Mouse (Mus musculus) stomach, embryonic 16.5 days (tissue): ENCODE data around the gene Tox4. TPM values are rescaled to one million over a fixed set of nuclear protein-coding genes. Genes with fewer than 3 reads are reported as not detected.
"Not testable (repeated sequence)": the region's sequence is repeated elsewhere in the genome, so short reads cannot be mapped to it uniquely, and the experiment has no call there.

Experiments used
- ATAC-seq: fragments of 200-750 bp; cut with Nextera tagmentation; 2 replicates; pipeline ENCODE4 v1.8.0; 2017; ENCODE audit warnings: moderate number of reproducible peaks, moderate TSS enrichment; ENCODE audit not compliant: insufficient read depth, low FRiP score
- H3K27ac ChIP-seq: fragments of 300-500 bp; sonication (generic); 2 replicates; pipeline ENCODE4 v1.5.1; 2014; ENCODE audit warnings: low read length
- H3K27me3 ChIP-seq: fragments of 300-500 bp; sonication (generic); 2 replicates; pipeline ENCODE4 v1.6.1; 2014; ENCODE audit warnings: low read length, control low read depth, mixed read lengths; ENCODE audit not compliant: control insufficient read depth, insufficient read depth
- H3K36me3 ChIP-seq: fragments of 300-500 bp; sonication (generic); 2 replicates; pipeline ENCODE4 v1.6.1; 2014; ENCODE audit warnings: low read length; ENCODE audit not compliant: control insufficient read depth, insufficient read depth
- H3K4me1 ChIP-seq: fragments of 300-500 bp; sonication (generic); 2 replicates; pipeline ENCODE4 v1.6.1; 2014; ENCODE audit warnings: low read length, control low read depth, mixed read lengths; ENCODE audit not compliant: control insufficient read depth, insufficient read depth
- H3K4me2 ChIP-seq: fragments of 300-500 bp; sonication (generic); 2 replicates; pipeline ENCODE4 v1.6.1; 2014; ENCODE audit warnings: low read depth, low read length, mixed read lengths
- H3K4me3 ChIP-seq: fragments of 300-500 bp; sonication (generic); replicated peaks from 2 replicates; pipeline ENCODE4 v1.5.1; 2014; ENCODE audit warnings: mild to moderate bottlenecking, low read length
- H3K9ac ChIP-seq: fragments of 300-500 bp; sonication (generic); 2 replicates; pipeline ENCODE4 v1.6.1; 2014; ENCODE audit warnings: low read length
- H3K9me3 ChIP-seq: fragments of 300-500 bp; sonication (generic); replicated peaks from 2 replicates; pipeline ENCODE4 v1.6.1; 2016; ENCODE audit warnings: low read length, control low read depth; ENCODE audit not compliant: control insufficient read depth
- WGBS: fragments of 180-500 bp; shearing (Covaris S2); extraction: QIAGEN DNeasy Blood & Tissue Kit; methylation state at CpG from one replicate; pipeline ENCODE4 v1.1.7; 2014; 5-methylcytosine and 5-hydroxymethylcytosine counted together
- polyA plus RNA-seq: library from polyadenylated mRNA; unstranded; fragments of >200 nt; fragmentation: Nextera tagmentation; extraction: Ambion mirVana; gene quantifications from 2 replicates; pipeline ENCODE4 v1.2.1, GENCODE M21; 2015

Tox4 gene
- polyA plus RNA-seq, 1 experiment from 2014 or later, result 36.2 TPM

DNA sequence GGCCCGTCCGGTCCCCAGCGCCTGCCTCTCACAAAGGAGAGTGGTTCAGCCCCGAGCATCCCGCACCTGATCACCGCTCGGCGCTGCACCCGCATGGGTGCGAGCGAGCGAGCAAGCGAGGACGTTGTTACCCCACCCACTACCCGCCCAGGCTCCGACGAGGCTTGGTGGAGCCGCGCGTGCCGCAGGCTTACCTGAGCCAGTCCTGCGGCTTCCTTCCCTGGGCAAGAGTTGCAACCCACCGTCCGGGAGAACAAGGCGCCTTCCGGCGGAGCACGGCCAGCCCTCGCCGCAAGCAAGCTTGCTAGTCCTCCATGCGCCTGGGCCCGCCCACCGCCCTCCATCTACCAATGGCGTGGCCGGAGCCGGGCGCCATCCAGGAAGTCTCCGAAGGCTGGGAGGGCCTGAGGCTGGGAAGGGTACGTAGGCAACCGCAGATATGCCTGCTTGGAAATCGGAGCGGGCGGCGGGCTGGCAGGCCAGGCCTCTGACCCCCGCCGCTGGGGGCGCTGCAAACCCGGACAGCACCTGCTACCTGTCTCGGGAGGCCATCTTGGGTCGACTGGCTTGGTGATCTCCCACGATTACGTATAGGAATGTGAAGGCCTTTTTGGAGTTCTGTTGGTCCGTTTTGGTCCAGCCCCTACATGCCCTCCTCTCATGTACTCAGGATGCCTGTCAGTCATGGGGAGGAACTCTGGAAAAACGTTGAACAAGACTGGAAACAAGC, 21.3 kb upstream of the Tox4 start, which contains the start of gene Chd8:
Gene Chd8, minus strand, starts transcription at position 297 of the 730 bp plus-strand sequence.
- H3K36me3 ChIP-seq, result no peaks in the 10 kb centered on the region
- H3K27ac ChIP-seq, result peak within 1 kb of the TSS; percentile 96
- no peaks in the 10 kb centered on the region for H3K9me3 ChIP-seq
- ATAC-seq, result peak; percentile 100
- H3K27me3 ChIP-seq, result no peaks in the 10 kb centered on the region
- peaks cover 6% of the 10 kb centered on the region for H3K4me1 ChIP-seq
- peak within 1 kb of the TSS; percentile 94 for H3K9ac ChIP-seq
- WGBS, result under 1% methylated on average over 54 of the region's 54 CpGs
- peak within 1 kb of the TSS; percentile 85 for H3K4me2 ChIP-seq
- H3K4me3 ChIP-seq, result peak within 1 kb of the TSS; percentile 98

- Histone ChIP-seq H3K27ac (no peak overlapping the region), H3K4me3 (no peak overlapping the region), H3K27me3 (no peaks in the 10 kb centered on the region), H3K9ac (no peak overlapping the region), H3K36me3 (peaks cover 6% of the 10 kb centered on the region; the same call in 1 of the 2 replicates), H3K4me1 (no peaks in the 10 kb centered on the region), H3K4me2 (no peak overlapping the region), H3K9me3 (no peaks in the 10 kb centered on the region)
- 68% methylated on average over 3 of the region's 3 CpGs for WGBS
- ATAC-seq, result no peak
Measured at GRCm38 (mm10) chr14:52272781-52273180, 6.2 kb upstream of the Tox4 start.

- Histone ChIP-seq H3K36me3 (no peaks in the 10 kb centered on the region), H3K4me2 (no peak overlapping the region), H3K9me3 (no peaks in the 10 kb centered on the region), H3K4me3 (no peak overlapping the region), H3K9ac (no peak overlapping the region), H3K27me3 (no peaks in the 10 kb centered on the region), H3K27ac (no peak overlapping the region), H3K4me1 (peaks cover 8% of the 10 kb centered on the region)
- WGBS, result 95% methylated on average over 4 of the region's 4 CpGs
- no peak for ATAC-seq
Measured at GRCm38 (mm10) chr14:52277210-52277609, 1.7 kb upstream of the Tox4 start.

DNA sequence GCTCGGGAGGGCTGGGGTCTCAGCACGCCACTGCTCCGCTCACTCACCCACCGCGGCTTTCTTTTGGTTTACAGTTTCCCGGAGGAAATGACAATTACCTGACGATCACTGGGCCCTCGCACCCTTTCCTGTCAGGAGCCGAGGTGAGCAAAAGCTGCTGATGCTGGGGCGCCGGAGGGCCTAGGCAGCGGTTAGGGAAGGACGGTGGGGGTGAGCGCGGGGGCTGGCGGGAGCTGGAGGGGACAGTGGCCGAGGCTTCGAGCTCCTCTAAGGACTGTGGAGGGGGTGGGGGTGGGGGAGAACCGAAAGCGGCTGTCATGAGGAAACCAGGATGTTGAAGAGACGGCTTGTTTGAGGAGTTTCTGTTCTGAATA, 788 bp downstream of the Tox4 start:
- WGBS, result under 1% methylated on average over 21 of the region's 21 CpGs
- no peaks in the 10 kb centered on the region for H3K9me3 ChIP-seq
- ATAC-seq, result peak; percentile 6; the same call in 1 of the 2 replicates
- peak overlapping the region; percentile 81 for H3K4me3 ChIP-seq
- peak overlapping the region; percentile 65 for H3K4me2 ChIP-seq
- H3K4me1 ChIP-seq, result peaks cover 8% of the 10 kb centered on the region
- H3K27me3 ChIP-seq, result no peaks in the 10 kb centered on the region
- peak overlapping the region; percentile 87 for H3K9ac ChIP-seq
- no peaks in the 10 kb centered on the region for H3K36me3 ChIP-seq
- peak overlapping the region; percentile 82 for H3K27ac ChIP-seq

DNA sequence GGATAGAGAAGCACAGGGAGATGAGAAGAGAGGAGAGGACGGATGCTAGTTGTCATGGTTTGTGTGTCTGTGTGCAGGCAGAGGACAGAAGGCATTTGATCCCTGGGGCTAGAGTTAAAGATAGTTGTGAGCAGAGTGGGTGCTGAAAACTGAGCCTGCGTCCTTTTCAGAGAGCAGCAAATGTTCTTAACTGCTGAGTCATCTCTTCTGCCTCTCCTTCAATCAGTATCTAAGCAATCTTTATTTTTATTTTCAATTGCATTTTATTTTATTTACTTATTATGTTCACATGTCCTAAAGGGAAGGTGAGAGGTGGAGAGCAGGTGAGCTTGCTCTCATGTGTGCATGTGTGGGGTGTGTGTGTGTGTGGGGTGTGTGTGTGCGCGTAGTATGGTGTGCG, 4.7 kb downstream of the Tox4 start:
- no peak overlapping the region for H3K4me3 ChIP-seq
- no peaks in the 10 kb centered on the region for H3K27me3 ChIP-seq
- H3K9ac ChIP-seq, result no peak overlapping the region
- peaks cover 9% of the 10 kb centered on the region; the same call in 1 of the 2 replicates for H3K36me3 ChIP-seq
- no peaks in the 10 kb centered on the region for H3K9me3 ChIP-seq
- H3K27ac ChIP-seq, result no peak overlapping the region
- no peak overlapping the region for H3K4me2 ChIP-seq
- peaks cover 8% of the 10 kb centered on the region for H3K4me1 ChIP-seq
- WGBS, result 97% methylated on average over 5 of the region's 5 CpGs
- ATAC-seq, result no peak

DNA sequence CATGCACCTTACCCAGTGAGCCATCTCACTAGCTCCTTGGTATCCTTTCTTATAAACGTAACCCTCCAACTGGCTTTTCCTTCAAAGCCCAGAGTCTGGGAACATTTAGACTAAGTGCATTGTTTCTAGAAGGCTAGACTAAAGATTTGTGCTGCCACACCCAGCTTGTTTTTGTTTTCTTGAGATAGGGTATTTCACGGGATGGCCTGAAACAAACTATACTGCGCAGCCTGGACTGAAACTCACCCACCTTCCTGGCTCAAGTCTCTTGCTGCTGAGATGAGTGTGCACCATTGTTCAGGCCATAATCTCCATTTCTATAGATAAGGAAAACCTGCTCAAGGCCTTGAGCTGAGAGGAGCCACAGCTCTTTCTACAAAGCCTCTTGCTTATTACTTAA, 5.2 kb downstream of the Tox4 start:
- WGBS, result 85% methylated on average over 3 of the region's 3 CpGs
- no peak overlapping the region for H3K4me3 ChIP-seq
- H3K36me3 ChIP-seq, result peaks cover 10% of the 10 kb centered on the region; the same call in 1 of the 2 replicates
- ATAC-seq, result no peak
- no peak overlapping the region for H3K4me2 ChIP-seq
- no peaks in the 10 kb centered on the region for H3K27me3 ChIP-seq
- no peak overlapping the region for H3K9ac ChIP-seq
- peaks cover 8% of the 10 kb centered on the region for H3K4me1 ChIP-seq
- H3K27ac ChIP-seq, result no peak overlapping the region
- no peaks in the 10 kb centered on the region for H3K9me3 ChIP-seq

DNA sequence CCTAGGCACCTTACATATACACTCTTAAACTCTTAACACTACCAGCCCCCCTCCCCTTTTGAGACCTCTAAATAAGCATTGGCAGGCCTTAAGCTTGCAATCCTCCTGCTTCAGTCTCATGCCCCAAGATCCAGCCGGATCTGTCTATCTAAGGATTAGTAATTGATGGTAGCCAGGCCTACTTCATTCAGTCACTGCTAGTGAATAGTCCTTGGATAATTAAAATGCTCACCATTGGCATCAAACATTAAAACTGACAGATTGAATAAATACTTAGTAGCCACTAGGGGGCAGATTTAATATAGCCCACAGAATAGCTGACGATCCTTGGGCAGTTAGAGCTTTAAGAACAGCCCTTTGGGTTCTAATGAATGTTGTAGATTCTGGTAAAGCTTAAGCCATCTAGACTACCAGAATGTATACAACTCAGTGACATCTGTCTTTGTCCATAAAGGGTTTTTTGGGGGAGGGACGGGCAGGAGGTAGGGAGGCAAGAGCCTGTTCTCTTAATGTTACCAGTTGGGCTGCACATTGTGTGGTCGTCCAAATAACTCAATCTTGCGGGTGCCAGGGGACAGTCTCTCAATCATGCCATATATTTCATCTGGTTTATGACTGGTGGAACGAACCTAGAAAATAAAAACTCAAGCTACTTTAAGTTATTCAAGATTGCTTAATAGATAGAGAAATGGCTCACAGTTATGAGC, 16.8 kb downstream of the Tox4 start:
- H3K9ac ChIP-seq, result no peak overlapping the region
- 0 out of 2 replicates have a peak, but pooled peaks cover 12% of the 10 kb centered on the region for H3K36me3 ChIP-seq
- H3K9me3 ChIP-seq, result no peaks in the 10 kb centered on the region
- no peak overlapping the region for H3K4me2 ChIP-seq
- WGBS, result 67% methylated on average over 6 of the region's 6 CpGs
- no peak overlapping the region for H3K27ac ChIP-seq
- H3K4me3 ChIP-seq, result no peak overlapping the region
- peak; percentile 60; the same call in 1 of the 2 replicates for ATAC-seq
- no peaks in the 10 kb centered on the region for H3K4me1 ChIP-seq
- H3K27me3 ChIP-seq, result no peaks in the 10 kb centered on the region

DNA sequence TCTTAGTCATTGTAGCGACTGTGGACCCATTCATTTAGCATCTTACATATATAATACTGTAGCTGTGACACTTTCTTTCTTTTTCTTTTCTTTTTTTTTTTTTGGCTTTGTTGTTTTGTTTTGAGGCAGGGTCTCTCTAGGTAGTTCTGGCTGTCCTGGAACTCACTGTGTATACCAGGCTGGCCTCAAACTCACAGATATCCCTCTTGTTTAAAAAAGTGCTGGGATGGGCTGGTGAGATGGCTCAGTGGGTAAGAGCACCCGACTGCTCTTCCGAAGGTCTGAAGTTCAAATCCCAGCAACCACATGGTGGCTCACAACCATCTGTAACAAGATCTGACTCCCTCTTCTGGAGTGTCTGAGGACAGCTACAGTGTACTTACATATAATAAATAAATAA, 24.6 kb downstream of the Tox4 start:
- H3K4me2 ChIP-seq, H3K9ac ChIP-seq, H3K27me3 ChIP-seq, H3K36me3 ChIP-seq, ATAC-seq, H3K4me1 ChIP-seq, H3K27ac ChIP-seq, H3K9me3 ChIP-seq, H3K4me3 ChIP-seq: not testable (repeated sequence)
- 89% methylated on average over 3 of the region's 3 CpGs for WGBS

DNA sequence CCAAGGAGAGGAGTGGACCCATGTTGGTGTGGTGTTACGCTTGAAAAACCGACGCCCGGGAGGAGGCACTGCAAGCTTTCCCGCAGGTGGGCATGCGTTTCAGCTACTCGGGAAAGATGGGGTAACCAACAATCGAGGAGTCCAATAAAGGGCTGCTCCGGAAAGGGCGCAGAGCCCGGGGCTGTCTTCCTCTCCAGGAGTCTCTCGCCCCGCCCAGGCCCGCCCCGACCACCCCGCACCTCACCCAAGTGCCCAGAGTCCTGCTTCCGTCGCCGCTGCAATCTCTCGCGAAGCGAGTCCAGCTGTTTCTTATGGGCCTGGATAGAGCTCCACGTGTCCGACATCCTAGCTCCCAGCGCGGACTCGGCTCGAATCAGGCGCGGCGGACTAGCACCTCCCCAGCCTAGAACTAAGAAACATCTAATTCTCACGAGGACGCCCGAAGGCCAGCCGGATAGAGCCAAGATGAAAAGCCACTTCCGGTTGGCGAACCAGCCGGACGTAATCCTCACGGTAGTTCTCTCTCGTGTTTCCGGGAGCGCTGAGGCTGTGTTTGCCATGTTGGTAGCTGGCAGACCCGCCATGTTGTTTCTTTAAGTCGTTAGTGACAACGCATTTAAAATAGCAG, 25.8 kb downstream of the Tox4 start, which contains the start of gene Mettl3:
Gene Mettl3, minus strand, starts transcription at position 485 of the 628 bp plus-strand sequence.
- Histone ChIP-seq H3K27ac (peak within 1 kb of the TSS; percentile 95), H3K9ac (peak within 1 kb of the TSS; percentile 75), H3K36me3 (0 out of 2 replicates have a peak, but pooled peaks cover 4% of the 10 kb centered on the region), H3K4me2 (peak within 1 kb of the TSS; percentile 57), H3K27me3 (no peaks in the 10 kb centered on the region), H3K4me1 (0 out of 2 replicates have a peak, but pooled peaks cover 3% of the 10 kb centered on the region), H3K9me3 (no peaks in the 10 kb centered on the region), H3K4me3 (peak within 1 kb of the TSS; percentile 65)
- peak; percentile 95 for ATAC-seq
- WGBS, result under 1% methylated on average over 46 of the region's 46 CpGs
